Mouse (Mus musculus) olfactory bulb, adult 2 months (tissue): Measurements from ENCODE around the gene Gpr87.

Source experiments
- CTCF ChIP-seq: fragments of 200-500 bp; IDR thresholded peaks from 2 replicates; pipeline ENCODE4 v1.5.1; 2012; ENCODE audit warnings: low read depth, mild to moderate bottlenecking, low read length, moderate library complexity; ENCODE audit not compliant: insufficient read depth
- POLR2A ChIP-seq: fragments of 200-500 bp; IDR thresholded peaks from 2 replicates; pipeline ENCODE4 v1.6.1; 2012; ENCODE audit warnings: mild to moderate bottlenecking, low read depth, low read length, moderate library complexity; ENCODE audit not compliant: insufficient read depth

DNA sequence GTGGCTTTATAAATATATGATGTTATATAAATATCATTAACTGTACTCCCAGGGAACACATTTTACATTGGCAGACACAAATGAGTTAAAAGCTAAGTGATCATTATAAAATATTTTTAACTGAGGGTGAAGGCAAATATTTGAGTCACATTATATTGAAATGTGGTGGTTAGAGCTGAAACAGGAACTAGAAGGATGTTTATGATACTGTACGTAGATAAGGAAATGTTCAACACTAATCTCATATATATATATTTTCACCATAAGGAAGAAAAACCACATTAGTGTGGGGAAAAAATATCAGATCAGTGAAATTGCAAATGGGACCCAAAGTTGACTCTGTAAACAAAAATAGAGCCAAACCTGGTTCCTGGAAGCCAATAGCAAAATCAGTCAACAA lies 34.4 kb downstream of the Gpr87 start:
- TF ChIP-seq CTCF (no peak), POLR2A (no peak)
